Mouse (Mus musculus) neural tube, embryonic 11.5 days (tissue): ENCODE results near the gene Purb. TPM values are rescaled to one million over a fixed set of nuclear protein-coding genes. Genes with fewer than 3 reads are reported as not detected.

Source experiments
- ATAC-seq: fragments of 200-750 bp; cut with Nextera tagmentation; 2 replicates; pipeline ENCODE4 v1.8.0; 2017; ENCODE audit warnings: moderate number of reproducible peaks, mild to moderate bottlenecking, moderate TSS enrichment, moderate library complexity; ENCODE audit not compliant: insufficient read depth, low FRiP score, low TSS enrichment
- DNase-seq: peaks from one replicate; pipeline ENCODE4 v3.0.0-alpha.2; 2015; ENCODE audit warnings: low spot score
- H3K27ac ChIP-seq: fragments of 300-500 bp; sonication (generic); 2 replicates; pipeline ENCODE4 v1.5.1; 2014; ENCODE audit warnings: low read depth, mild to moderate bottlenecking, low read length
- H3K27me3 ChIP-seq: fragments of 300-500 bp; sonication (generic); 2 replicates; pipeline ENCODE4 v1.6.1; 2014; ENCODE audit warnings: mild to moderate bottlenecking, low read length, mixed read lengths; ENCODE audit not compliant: control insufficient read depth, insufficient read depth
- H3K36me3 ChIP-seq: fragments of 300-500 bp; sonication (generic); 2 replicates; pipeline ENCODE4 v1.6.1; 2014; ENCODE audit warnings: mild to moderate bottlenecking, low read length, moderate library complexity, mixed read lengths; ENCODE audit not compliant: control insufficient read depth, insufficient read depth
- H3K4me1 ChIP-seq: fragments of 300-500 bp; sonication (generic); 2 replicates; pipeline ENCODE4 v1.6.1; 2014; ENCODE audit warnings: low read length, mixed read lengths; ENCODE audit not compliant: control insufficient read depth, insufficient read depth
- H3K4me2 ChIP-seq: fragments of 300-500 bp; sonication (generic); 2 replicates; pipeline ENCODE4 v1.6.1; 2014; ENCODE audit warnings: low read depth, mild to moderate bottlenecking, moderate library complexity
- H3K4me3 ChIP-seq: fragments of 300-500 bp; sonication (generic); 2 replicates; pipeline ENCODE4 v1.5.1; 2014; ENCODE audit warnings: low read depth, low read length
- H3K9ac ChIP-seq: fragments of 300-500 bp; sonication (generic); 2 replicates; pipeline ENCODE4 v1.6.1; 2014; ENCODE audit warnings: mild to moderate bottlenecking, low read length
- H3K9me3 ChIP-seq: fragments of 300-500 bp; sonication (generic); 2 replicates; pipeline ENCODE4 v1.6.1; 2016; ENCODE audit warnings: low read length; ENCODE audit not compliant: control insufficient read depth
- WGBS: fragments of 180-500 bp; shearing (Covaris S2); extraction: QIAGEN DNeasy Blood & Tissue Kit; methylation state at CpG from one replicate; pipeline ENCODE4 v1.1.7; 2014; 5-methylcytosine and 5-hydroxymethylcytosine counted together
- polyA plus RNA-seq: library from polyadenylated mRNA; unstranded; fragments of >200 nt; fragmentation: Nextera tagmentation; extraction: Ambion mirVana; gene quantifications from 2 replicates; pipeline ENCODE4 v1.2.1, GENCODE M21; 2014

Purb gene
- polyA plus RNA-seq, 1 experiment from 2014 or later, result 12.9 TPM

GRCm38 (mm10) chr11:6514837-6515236 is 39.1 kb upstream of the Purb start:
- H3K36me3 ChIP-seq, result no peaks in the 10 kb centered on the region
- no peak for ATAC-seq

GRCm38 (mm10) chr11:6508269-6508876 is 32.7 kb upstream of the Purb start:
- no peaks in the 10 kb centered on the region for H3K27me3 ChIP-seq
- 59% methylated on average over 1 of the region's 1 CpGs for WGBS
- no peak overlapping the region for H3K4me3 ChIP-seq
- no peak for ATAC-seq
- no peaks in the 10 kb centered on the region for H3K36me3 ChIP-seq
- no peak overlapping the region for H3K27ac ChIP-seq
- no peaks in the 10 kb centered on the region for H3K9me3 ChIP-seq
- no peak for DNase-seq
- no peaks in the 10 kb centered on the region for H3K4me1 ChIP-seq
- H3K4me2 ChIP-seq, result no peak overlapping the region
- H3K9ac ChIP-seq, result no peak overlapping the region

More at GRCm38 (mm10) chr11:6514837-6515236, 39.1 kb upstream of the Purb start:
- Histone ChIP-seq H3K27ac (no peak overlapping the region), H3K27me3 (no peaks in the 10 kb centered on the region), H3K4me2 (no peak overlapping the region), H3K4me3 (no peak overlapping the region), H3K9me3 (no peaks in the 10 kb centered on the region), H3K4me1 (no peaks in the 10 kb centered on the region), H3K9ac (no peak overlapping the region)
- DNase-seq, result no peak
- WGBS, result 53% methylated on average over 7 of the region's 7 CpGs

GRCm38 (mm10) chr11:6506516-6506915 is 30.8 kb upstream of the Purb start:
- Histone ChIP-seq H3K4me1 (no peaks in the 10 kb centered on the region), H3K9ac (no peak overlapping the region), H3K27ac (no peak overlapping the region), H3K36me3 (no peaks in the 10 kb centered on the region), H3K27me3 (no peaks in the 10 kb centered on the region), H3K4me2 (no peak overlapping the region), H3K9me3 (no peaks in the 10 kb centered on the region), H3K4me3 (no peak overlapping the region)
- 83% methylated on average over 9 of the region's 9 CpGs for WGBS
- ATAC-seq (no peak), DNase-seq (no peak)

DNA sequence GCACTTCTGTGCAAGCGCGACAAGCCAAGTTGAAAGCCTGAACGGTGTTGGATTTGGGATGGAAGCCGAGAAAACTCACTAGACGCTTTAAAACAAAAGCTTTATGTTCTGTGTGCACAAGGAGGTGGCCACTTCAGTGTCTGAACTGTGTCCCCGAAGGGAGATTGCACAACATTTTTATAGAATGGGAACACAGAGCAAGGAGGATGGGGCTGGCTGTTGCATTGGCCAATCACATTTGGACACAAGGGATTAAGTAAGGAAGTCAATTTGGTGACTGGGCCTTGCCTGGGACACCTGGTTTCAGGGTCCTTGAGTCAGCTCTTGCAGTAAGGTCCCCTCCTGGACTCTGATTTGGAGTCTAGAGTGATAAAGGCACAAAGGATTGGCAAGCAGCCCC is 29.0 kb upstream of the Purb start:
- Histone ChIP-seq H3K36me3 (no peaks in the 10 kb centered on the region), H3K9me3 (no peaks in the 10 kb centered on the region), H3K4me1 (no peaks in the 10 kb centered on the region), H3K4me2 (no peak overlapping the region), H3K4me3 (no peak overlapping the region), H3K9ac (no peak overlapping the region), H3K27ac (no peak overlapping the region), H3K27me3 (no peaks in the 10 kb centered on the region)
- DNase-seq, result no peak
- no peak for ATAC-seq
- WGBS, result 81% methylated on average over 6 of the region's 6 CpGs

DNA sequence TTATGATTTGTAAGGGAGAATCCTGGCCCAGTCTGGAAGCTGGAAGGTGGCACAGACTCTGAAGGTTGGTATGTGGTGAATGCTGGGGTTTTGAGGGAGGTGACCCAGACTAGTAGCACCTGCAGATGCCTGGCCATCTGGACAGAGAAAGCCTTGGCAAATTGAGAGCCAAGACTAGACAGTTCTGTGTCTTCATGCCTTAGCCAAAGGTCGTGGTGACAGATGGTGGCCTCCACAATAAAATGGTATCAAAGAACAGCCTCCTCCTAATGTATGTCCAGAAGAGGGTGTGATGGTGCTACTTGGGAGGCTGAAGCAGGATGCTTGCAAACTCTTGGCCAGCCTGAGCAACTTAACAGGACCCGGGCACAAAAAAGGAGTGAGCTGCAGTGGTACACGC is 28.5 kb upstream of the Purb start:
- no peak for ATAC-seq
- H3K4me1 ChIP-seq, result no peaks in the 10 kb centered on the region
- H3K9ac ChIP-seq, result no peak overlapping the region
- DNase-seq, result no peak
- no peaks in the 10 kb centered on the region for H3K9me3 ChIP-seq
- H3K4me2 ChIP-seq, result no peak overlapping the region
- no peaks in the 10 kb centered on the region for H3K36me3 ChIP-seq
- no peak overlapping the region for H3K4me3 ChIP-seq
- H3K27ac ChIP-seq, result no peak overlapping the region
- WGBS, result 84% methylated on average over 3 of the region's 3 CpGs
- no peaks in the 10 kb centered on the region for H3K27me3 ChIP-seq

GRCm38 (mm10) chr11:6502506-6502905 is 26.8 kb upstream of the Purb start:
- WGBS, result 100% methylated on average over 2 of the region's 2 CpGs
- no peaks in the 10 kb centered on the region for H3K4me1 ChIP-seq
- no peak for DNase-seq

DNA sequence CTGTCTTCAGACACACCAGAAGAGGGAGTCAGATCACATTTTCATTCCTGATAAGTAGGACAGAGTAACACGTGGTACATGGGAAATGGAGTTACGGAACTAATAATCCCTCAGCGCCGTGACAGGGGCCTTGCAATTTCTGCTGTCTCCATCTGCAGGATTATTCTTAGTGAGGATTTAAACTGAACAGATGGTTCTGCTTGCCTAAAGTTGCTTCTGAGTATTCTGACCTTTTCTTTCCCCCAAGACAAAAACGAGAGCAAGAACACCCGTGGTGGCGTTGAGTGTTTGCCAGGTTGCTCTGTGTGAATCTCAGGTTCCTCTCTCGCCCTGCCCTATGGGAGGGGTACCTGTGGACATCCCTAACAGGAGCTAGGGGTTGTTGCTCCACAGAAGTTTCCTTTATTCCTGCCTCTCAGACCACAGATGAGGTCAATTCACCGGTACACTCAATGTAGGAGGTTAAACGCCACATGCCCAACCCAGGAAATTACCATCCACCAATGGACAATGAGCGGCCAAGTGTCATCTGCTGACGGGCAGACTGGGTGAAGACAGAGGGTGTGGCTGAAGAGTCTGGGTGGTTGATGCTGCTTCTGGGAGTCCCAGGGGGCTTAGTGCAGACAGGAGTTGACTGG is 21.7 kb upstream of the Purb start:
- ATAC-seq (no peak), DNase-seq (no peak)
- Histone ChIP-seq H3K4me3 (no peak overlapping the region), H3K36me3 (no peaks in the 10 kb centered on the region), H3K27ac (no peak overlapping the region), H3K4me2 (no peak overlapping the region), H3K9ac (no peak overlapping the region), H3K27me3 (no peaks in the 10 kb centered on the region), H3K4me1 (no peaks in the 10 kb centered on the region), H3K9me3 (no peaks in the 10 kb centered on the region)
- 85% methylated on average over 12 of the region's 12 CpGs for WGBS

More at GRCm38 (mm10) chr11:6502506-6502905, 26.8 kb upstream of the Purb start:
- Histone ChIP-seq H3K36me3 (no peaks in the 10 kb centered on the region), H3K4me2 (no peak overlapping the region), H3K9ac (no peak overlapping the region), H3K27ac (no peak overlapping the region), H3K27me3 (no peaks in the 10 kb centered on the region), H3K4me3 (no peak overlapping the region), H3K9me3 (no peaks in the 10 kb centered on the region)
- ATAC-seq, result no peak

DNA sequence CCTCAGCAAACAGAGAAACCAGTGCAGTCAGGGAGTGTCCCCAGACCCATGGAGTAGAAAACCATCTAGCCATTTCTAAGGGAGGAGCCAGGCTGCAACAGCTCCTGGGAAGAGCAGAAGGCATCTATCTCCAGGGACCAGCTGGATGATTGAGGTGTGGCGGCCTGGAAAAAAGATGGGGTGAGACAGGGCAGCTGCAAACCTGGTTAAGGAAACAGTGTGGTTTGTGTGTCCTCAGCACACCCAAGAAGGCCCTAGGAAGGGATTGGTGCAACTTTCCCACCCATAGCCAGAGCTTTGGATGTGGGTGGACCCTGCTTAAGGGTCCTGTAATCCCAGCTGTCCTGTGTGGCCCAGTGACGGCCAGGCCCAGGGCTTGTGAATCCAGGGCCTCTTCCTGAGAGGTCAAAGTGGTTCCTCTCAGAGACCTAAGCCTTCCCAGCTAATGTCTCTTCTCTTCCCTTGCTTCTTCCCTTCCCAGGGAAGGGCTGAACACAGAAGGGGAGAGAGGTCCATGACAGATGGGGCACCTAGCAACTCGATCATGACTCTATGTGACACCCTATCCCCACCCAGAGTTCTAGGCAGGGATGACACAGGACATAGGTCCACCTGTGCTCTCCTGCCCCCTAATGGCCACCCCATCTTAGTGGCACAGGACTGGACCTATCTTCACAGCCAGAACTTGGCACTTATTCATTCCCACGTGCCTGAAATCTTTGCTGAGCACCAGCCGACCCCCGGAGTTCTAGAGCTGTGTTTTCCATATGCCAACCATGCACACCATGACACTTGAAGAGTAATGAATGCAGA is 14.2 kb upstream of the Purb start:
- H3K27ac ChIP-seq, result no peak overlapping the region
- H3K4me1 ChIP-seq, result no peaks in the 10 kb centered on the region
- no peak overlapping the region for H3K4me2 ChIP-seq
- ATAC-seq (no peak), DNase-seq (no peak)
- H3K9me3 ChIP-seq, result no peaks in the 10 kb centered on the region
- no peaks in the 10 kb centered on the region for H3K36me3 ChIP-seq
- no peaks in the 10 kb centered on the region for H3K27me3 ChIP-seq
- 58% methylated on average over 6 of the region's 6 CpGs for WGBS
- H3K4me3 ChIP-seq, result no peak overlapping the region
- H3K9ac ChIP-seq, result no peak overlapping the region
